Comparison of ENCODE assay signal across 18 mouse cellular contexts in genomic region chr17:8888639-8889038, GRCm38 (mm10).
"Had no signal": no experiment of that assay in that cellular context is flagged by ENCODE, and none has a peak within 500 bp of the region (broad histone marks: within the 10 kb centered on the region; RNA-seq: fewer than 3 reads in every experiment).

No protein-coding gene starts in this region.

- H3K4me3 ChIP-seq: midbrain, embryonic 10.5 days; midbrain, embryonic 13.5 days; midbrain, embryonic 15.5 days; myocyte; neural tube, embryonic 13.5 days; neural tube, embryonic 15.5 days had no signal

- H3K9ac ChIP-seq: lung, embryonic 14.5 days; midbrain, embryonic 13.5 days; midbrain, embryonic 15.5 days; neural tube, embryonic 13.5 days; neural tube, embryonic 15.5 days had no signal

- H3K9me3 ChIP-seq: midbrain, embryonic 10.5 days; midbrain, embryonic 13.5 days; midbrain, embryonic 15.5 days; neural tube, embryonic 13.5 days; neural tube, embryonic 15.5 days had no signal

- H3K36me3 ChIP-seq: midbrain, embryonic 10.5 days; midbrain, embryonic 13.5 days; midbrain, embryonic 15.5 days; neural tube, embryonic 13.5 days; neural tube, embryonic 15.5 days had no signal

- ATAC-seq: midbrain, embryonic 13.5 days; midbrain, embryonic 15.5 days had no signal

- H3K27ac ChIP-seq: midbrain, embryonic 10.5 days; neural tube, embryonic 15.5 days had no signal

- DNase-seq: lung, adult 18-20 months; lung, embryonic 14.5 days; lung, postnatal 10 days; lung, postnatal 4 days; retina, postnatal 1 day; right cerebral cortex, adult 18-20 months; right cerebral cortex, postnatal 25 days; right cerebral cortex, postnatal 4 days; spleen, adult 18-20 months; thymus, adult 18-20 months; thymus, postnatal 14 days; thymus, postnatal 36 days had no signal

- H3K27me3 ChIP-seq: midbrain, embryonic 13.5 days; midbrain, embryonic 15.5 days; neural tube, embryonic 13.5 days; neural tube, embryonic 15.5 days had no signal

- H3K4me2 ChIP-seq: lung, embryonic 14.5 days; midbrain, embryonic 13.5 days; midbrain, embryonic 15.5 days; neural tube, embryonic 13.5 days; neural tube, embryonic 15.5 days had no signal
